Mouse (Mus musculus) lung, postnatal 10 days (tissue): ENCODE results near the gene Dhfr.
A peak's percentile ranks its signal among the peaks of the same experiment; 100 is the strongest.
"Not testable (repeated sequence)": the region's sequence is repeated elsewhere in the genome, so short reads cannot be mapped to it uniquely, and the experiment has no call there.

Source experiments
- DNase-seq: peaks from one replicate; pipeline ENCODE4 v3.0.0; 2021

Gene Dhfr

DNA sequence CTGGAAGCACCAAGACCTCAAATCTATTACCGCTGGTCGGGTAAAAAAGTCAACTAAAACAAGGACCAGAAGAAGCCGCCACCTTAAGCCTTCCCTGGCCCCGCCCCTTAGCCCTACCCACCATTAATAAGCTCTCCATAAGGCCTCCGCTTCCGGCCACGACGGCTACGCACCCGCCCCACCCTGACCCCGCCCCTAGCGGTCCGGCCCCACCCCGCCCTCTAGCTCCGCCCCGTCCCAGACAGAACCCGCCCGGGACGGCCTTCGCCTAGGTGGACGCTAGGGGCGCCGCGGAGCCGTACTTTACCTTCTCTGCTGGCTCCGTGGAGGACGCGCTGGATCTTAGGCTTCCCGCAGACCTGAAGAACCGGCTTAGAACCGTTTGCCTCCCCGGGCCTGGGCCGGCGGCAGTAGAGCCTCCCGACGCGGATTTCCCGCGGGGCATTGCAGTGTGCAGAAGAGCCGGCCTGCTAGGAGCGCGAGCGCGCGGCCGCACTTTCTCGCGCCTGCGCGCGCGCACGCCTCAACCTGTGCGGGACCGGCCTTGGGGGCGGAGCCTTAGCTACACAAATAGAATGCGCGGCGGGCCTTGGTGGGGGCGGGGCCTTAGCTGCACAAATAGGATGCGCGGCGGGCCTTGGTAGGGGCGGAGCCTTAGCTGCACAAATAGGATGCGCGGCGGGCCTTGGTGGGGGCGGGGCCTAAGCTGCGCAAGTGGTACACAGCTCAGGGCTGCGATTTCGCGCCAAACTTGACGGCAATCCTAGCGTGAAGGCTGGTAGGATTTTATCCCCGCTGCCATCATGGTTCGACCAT lies at the start of gene Dhfr, which contains the start of gene Msh3:
Dhfr (plus strand) TSS at position 271 of the 816 bp plus-strand sequence.
Msh3 (minus strand) TSS at position 548 of the 816 bp plus-strand sequence.
- DNase-seq, result peak; percentile 98

DNA sequence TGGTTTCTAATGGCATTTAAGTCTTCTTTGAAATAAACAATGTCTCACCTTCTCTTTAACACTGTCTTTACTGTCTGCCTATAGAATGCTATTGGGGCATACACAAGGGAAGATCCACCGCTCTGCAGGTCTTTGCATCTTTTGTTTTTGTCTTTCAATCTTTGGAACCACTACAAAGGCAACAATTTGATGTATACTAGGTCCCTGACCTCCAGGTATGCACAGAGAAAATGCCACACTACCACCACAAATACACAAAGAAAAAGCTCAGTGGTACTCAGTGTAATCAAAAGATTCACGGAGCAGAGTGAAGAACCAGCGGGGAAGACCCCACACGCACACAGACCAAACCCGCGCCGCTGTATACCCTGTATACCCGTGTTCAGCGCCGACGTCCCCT lies 48.8 kb upstream of the Dhfr start, which contains the start of gene Gm20379:
Gm20379 (plus strand) TSS at position 301 of the 400 bp plus-strand sequence.
- no peak for DNase-seq

DNA sequence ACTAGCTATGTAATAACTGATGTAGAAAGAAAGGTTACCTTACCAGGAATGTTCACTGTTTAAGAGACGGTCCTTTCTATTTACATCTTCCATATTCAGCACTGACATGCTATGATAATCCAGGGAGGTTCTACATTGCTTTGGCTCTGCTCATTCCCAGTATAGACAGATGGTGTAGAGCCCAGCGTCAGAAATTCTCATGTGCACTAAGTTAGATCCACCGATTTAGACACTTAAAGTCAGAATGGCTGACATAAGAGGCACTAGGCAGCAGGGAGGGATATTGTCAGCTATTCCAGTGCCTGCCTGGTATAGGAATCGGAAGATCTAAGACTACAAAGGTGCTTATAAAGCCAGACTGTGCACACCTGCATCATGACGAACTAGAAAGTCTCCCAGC lies 39.9 kb upstream of the Dhfr start:
- no peak for DNase-seq

DNA sequence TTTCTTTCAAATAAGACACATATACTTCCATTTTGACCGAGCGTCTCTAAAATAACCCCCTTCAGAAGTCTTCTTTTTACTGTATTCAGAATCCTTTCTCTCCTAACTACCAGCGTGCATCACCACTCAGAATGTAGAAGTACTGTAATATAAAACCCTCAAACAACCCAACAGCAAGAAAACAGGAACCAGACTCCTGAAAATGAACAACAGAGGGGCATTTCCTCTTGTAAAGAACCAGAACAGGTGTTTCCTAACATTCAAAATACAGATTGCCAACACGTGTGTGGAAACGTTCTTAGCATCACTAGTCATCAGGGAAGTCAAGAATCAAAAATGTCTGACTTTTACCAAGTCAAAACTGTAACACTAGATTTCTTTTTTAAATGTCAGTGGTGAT lies 33.8 kb upstream of the Dhfr start:
- DNase-seq, result no peak

DNA sequence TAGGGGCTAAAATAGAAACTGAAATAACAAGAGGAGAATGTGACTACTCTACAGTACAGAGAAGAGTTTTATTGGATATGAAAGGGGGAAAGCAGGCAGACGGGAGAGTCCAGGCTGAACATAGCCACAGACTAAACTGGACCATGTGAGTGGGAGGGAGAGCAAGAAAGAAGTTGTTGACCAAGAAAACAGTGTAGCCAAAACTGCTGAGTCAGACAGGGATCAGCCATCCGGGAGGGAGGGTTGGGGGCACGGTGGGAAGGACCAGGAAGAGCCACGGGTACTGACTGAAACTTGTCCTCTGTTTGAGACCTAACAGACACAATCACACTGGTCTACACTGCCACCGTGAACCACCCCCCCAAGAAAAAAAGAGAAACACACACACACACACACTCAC lies 28.5 kb upstream of the Dhfr start:
- no peak for DNase-seq

DNA sequence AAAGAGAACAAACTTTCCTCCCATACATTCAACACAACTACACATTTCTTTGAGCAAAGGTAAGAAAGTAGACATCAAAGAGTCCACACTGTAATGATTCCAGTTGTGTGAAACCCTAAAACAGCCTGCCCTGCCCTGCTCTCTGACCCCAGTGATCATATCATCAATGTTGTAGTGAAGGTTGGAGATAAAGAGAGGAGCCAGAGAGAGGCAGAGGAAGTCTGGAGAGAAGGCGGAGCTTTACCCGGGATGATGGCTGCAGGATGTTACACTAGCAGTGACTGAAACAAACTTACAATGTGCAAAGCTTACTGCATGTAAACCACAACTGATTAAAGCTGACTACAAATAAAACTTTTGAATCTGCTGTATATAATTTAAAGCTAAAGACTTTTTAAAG lies 26.5 kb upstream of the Dhfr start:
- DNase-seq, result no peak

DNA sequence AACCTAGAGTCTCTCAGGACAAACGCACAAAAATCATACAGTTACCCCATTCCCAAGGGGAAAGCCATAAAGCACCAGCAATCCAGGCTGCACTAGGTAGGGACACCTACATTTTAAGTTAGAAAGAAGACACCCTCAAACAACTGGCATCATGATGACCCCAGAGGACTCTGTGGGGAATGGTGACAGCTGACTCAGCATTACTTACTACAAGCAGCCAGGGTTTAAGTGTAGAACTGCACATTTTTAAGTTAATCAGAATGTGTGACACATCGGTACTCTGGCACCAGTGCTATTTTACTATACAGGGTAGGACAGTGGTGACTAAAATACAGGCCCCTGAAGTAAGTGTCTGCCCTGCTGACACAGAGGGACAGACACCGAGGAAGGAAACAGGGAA lies 23.9 kb upstream of the Dhfr start:
- no peak for DNase-seq

DNA sequence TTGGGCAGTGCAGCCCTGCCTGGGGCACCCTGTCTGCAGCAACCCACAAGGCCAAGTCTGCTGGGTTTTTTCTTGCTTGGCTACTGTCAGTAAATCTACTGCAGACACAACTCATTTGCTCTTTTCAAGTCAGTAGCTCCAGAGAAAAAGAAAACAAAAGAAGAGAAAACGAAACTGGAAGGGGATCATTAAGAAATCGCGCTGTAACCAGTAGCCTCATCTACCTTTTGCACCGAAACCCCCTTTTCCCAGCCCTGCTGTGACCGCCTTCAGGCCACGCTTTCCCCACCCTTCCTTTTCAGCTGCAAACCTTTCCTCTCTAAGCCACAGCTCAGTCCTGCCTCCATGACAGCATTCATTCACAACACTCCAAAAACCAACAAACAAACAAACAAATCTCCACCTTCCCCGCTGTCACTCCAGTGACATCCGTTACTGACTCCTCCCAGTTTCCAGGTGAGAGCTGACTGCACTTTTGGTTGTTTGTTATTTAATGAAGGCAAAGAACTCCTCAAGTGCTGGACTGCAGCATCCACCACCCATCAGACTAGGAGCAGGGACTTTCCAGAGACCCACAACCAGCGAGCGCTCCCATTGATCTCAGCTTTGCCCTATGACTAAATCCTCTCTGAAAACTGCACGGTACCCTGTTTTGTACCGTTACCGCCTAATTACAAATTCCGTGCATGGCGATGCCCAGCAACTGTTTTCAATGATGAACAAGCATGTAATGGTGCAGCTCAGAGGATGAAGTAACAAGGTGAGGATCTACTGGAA lies 22.2 kb upstream of the Dhfr start:
- no peak for DNase-seq

DNA sequence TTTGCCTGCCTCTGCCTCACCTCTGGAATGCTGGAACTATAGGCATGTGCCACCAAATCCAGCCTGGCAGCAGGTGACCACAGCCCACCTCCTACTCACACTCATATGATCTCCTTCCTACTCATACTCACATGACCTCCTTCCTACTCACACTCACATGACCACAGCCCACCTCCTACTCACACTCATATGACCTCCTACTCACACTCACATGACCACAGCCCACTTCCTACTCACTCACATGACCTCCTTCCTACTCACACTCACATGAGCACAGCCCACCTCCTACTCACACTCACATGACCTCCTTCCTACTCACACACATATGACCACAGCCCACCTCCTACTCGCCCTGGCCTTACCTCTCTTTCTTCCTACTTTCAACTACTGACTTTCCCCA lies 17.7 kb upstream of the Dhfr start:
- DNase-seq, result no peak

DNA sequence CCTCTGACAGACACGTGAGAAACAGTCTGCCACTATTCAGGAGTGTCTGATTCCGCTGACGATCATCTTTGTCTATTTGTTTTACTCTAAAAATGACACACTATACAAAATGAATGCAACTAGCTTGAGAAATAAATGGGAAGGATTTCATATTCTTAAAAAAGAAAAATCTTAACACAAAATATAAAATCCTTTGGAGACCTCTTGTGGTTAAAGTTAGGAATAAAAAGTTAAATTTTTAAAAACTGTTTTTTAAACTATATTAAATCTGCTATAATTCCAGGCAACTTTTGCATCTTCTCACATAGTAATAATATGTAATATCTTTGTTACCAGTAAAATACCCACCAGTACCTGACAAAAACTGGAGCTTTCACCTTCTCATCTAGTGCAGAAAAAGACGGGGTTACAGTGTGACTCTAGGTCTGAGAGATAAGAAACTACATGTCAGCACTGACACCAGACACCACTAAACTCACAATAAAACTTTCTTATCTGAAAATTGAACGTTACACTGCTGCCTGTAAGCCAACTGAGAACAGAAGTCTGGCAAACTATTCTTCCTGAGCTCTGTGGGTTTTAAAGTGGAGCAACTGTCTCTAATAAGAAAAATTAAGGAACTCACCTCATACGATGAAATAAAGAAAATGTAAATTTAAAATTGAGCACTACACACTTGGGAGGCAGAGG lies 16.6 kb upstream of the Dhfr start:
- DNase-seq, result no peak

DNA sequence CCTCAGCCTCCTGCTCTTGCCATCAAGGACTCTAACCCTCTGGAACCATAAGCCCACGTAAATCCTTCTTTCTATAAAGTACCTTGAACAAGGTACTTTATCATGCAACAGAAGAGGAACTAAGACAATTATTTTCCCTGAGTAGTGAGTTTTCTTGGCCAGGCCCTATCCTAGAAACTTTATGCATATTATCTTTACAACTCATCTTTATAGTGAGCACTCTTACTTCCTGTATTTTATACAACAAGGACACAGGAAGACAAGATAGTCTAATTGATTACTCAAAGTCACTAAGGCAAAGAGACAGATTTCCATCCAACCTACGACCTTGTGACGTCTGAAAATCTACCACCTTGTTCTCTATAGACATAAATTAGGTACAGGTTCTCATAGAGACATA lies 14.7 kb upstream of the Dhfr start:
- DNase-seq, result no peak

DNA sequence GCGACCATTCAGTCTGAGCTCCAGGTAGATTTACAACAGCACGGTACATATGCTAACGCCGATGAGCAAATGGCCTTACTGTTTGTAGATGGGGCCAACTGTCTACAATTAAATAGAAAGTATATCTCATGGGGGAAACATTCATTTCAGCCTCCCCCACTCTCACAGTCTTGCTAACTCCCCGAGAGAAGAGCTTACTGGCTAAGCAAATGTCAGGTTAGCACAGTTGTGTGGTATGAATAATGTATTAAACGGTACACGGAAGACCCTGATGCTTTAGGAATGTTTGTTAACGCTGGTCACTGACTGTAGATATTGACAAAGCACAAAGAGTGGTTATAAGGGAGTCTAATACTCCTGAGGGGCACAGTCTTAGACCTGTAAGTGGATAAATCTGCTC lies 10.5 kb upstream of the Dhfr start:
- no peak for DNase-seq

DNA sequence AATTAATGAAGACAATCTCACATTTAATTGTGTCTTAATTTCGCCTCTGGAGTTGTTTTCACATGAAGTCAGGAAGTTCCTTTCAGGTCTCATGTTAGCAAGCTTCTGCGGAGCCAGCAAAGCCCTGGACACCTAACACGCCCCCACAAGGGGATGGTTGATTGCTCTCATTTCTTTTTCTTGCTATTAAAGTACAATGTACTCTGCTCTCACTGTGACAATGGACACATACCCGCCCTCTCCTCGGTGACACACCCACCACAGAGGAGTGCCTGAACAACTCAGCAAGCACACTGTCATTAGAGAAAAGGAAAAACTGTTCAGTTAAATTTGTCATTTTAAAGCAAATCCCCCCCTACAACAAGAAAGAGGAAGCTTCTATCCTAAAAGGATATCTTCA lies 8.2 kb upstream of the Dhfr start:
- no peak for DNase-seq

DNA sequence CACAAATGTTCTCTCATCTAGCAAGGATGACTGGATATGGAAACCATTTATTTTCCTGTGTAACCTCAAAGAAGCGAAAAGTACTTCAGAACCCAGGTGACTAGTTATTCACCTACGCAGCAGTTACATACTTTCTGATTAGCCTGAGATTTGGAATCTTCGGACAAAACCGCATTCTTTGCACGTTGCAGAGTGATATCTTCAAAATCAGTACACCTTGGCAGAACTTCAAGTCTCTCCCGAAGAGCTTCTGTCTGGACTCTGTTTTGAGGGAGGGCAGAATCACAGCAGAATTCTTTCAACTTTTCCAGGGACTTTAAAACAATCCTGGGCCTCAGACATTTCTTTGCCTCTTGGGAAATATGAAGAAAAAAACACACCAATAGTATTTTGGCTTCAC lies 3.4 kb upstream of the Dhfr start:
- DNase-seq, result no peak

DNA sequence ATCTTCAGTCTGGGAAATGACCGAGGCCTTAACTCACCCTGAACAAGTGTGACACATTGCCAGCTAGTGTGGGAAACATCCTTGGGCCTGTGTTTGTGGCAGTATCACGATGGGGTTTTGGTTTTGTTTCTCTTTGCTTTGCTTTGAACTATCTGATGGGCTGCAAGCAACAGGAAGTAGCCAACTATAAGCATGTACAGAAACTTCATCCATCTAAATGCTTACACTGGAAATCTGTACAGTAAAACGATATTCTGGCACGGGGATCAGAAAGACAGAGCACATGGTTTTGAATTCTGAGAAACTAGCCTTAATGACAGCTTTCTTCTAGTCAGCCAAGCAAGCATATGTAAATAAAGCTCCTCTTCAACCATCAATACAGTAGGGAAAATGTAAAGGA lies 570 bp upstream of the Dhfr start:
- DNase-seq, result peak; percentile 7

DNA sequence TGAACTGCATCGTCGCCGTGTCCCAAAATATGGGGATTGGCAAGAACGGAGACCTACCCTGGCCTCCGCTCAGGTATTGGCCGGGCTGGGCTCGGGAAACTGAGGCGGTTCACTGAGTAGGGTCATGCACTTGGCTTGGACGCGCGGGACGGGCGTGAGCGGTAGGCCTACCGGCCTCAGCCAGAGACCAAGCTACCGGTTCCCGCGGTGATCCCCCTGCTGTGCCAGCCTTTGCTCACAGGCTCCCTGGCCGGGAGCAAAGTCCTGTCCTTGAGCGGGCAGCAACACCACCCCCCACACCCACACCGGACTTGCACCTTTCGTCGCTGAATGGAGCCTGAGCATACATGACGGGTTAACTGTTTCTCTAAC lies 732 bp downstream of the Dhfr start:
- DNase-seq, result no peak

DNA sequence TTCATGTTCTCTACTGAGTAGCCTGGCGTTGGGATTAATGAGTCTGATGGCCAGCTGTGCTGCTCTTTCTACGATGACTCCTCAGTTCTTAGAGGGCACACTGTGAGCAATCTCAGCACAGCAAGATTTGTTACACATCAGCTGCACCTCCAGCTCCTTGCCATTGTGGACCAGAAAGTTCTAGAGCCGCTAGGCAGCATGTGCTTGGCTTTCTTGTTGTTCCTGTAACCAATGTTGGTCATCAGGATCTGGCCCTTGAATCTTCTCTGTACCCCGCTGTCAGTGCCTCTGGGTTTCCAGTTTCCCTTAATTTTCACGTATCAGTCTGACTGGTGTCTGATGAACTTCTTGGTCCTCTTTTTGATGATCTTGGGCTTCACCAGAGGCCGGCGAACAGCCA lies 1.9 kb downstream of the Dhfr start:
- DNase-seq, result no peak

DNA sequence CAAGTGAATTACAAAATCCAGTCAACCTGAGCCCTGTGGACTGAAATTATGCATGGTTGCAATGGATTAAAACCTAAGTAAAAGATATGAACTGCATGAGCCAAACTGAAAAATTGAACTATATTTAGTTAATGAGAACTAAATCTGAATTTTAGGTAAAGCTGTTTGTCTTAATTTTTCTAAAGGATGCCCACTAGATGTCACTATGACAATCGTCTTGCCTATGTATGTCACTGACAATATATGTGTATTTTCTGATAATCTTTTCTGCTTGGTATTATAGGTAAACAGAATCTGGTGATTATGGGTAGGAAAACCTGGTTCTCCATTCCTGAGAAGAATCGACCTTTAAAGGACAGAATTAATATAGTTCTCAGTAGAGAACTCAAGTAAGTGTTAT lies 3.1 kb downstream of the Dhfr start:
- no peak for DNase-seq

DNA sequence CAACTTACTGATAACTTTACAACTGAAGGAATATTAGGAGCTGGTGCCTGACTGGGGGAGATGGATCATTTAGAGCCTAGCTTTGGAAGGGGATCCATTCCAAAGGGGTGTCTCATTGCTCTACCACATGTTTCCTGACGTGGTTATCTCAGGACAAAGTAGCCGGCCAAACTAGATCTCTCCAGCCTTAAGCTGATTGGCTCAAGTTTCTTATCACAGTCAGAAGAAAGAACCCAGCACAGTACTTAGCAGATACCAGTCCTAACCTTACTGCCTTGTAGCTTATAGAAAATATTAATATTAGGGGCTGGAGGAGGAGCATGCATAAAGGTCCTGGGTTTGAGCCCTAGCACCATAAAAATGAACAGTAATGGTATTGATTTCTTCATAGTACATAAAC lies 7.1 kb downstream of the Dhfr start:
- DNase-seq, result no peak

DNA sequence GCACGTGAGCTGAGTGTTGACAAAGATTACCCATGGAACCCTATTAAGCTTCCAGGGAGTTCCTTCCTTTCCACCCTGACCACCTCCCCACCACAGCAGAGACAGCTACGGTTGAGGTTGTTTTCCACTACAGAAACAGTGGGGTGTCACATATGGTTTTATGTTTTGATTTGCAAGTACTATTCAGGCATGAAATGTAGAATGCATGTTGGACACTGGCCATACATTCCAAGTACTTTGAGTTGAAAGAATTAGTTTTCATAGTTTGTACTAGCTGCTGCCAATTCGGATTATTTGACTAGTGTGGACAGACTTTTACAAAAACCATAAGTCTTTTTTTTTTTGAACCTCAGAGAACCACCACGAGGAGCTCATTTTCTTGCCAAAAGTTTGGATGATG lies 10.8 kb downstream of the Dhfr start:
- DNase-seq, result no peak

DNA sequence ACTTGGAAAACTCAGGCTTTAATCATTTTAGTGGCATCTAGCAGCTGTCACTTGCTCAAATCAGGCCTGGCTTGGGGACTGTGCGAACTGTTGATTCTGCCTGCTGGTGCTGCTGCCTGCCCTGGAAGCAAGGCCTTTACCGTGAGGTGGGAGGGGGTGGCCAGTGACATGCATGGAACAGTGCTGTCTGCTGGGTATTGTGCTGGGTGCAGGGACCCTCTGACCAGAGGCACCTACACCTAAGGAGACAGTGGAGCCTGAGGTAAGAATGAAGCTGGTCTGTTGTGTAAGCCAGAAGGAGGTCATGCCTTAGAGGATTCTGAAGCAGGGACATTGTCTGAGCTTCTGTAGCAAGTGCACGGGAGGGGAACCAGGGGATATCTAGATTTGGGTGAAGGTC lies 16.3 kb downstream of the Dhfr start:
- no peak for DNase-seq

DNA sequence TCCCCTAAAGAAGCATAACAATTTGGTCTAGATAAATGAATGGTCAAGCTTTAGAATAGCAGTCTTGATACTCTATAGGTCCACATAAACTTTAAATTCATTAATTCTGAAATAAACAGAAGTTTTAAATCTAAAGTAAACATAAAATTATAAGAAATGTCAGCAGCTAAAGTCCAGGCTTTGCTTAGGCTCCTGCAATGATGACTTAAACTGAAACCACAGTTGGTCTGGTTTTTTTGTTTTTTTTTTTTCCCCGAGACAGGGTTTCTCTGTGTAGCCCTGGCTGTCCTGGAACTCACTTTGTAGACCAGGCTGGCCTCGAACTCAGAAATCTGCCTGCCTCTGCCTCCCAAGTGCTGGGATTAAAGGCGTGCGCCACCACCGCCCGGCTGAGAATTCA lies 16.9 kb downstream of the Dhfr start:
- DNase-seq, result not testable (repeated sequence)

DNA sequence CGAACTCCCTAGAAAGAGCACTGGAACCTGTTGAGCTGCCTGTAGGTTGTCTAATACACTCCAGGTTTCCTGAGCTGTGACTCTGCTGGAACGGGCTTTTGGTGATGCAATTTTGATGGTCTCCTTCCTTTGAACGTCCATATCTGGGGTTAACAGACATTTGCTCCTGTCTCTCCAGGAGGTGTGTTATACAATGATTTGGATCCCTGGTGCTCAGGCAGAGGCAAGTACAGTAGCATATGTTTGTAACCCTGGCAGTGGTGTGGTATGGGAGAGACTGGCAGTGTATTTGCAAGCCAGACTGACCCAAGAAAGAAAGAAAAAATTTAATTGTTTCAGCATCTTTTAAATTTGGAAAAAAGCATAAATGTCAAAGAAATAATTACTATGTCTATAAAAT lies 32.8 kb downstream of the Dhfr start:
- DNase-seq, result no peak
